Mouse (Mus musculus): ENCODE data around the gene Mocs2.

Gene Mocs2

DNA sequence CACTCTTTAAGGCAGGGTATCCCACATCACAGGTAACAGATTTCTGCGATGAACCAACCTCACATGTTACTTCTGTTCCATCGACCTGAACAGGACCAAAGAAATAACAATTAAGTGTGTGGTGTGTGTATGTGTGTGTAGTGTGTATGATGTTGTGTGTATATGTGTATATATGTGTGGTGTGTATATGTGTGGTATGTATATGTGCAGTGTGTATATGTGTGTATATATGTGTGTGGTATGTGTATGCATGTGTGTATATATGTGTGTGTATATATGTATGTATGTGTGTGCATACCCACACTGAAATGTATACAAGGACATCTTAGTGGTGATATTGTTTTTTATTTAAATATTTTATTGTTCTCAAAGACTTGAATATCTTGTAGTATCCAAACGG is 36.4 kb downstream of the Mocs2 start:
- DNase-seq: no peak

DNA sequence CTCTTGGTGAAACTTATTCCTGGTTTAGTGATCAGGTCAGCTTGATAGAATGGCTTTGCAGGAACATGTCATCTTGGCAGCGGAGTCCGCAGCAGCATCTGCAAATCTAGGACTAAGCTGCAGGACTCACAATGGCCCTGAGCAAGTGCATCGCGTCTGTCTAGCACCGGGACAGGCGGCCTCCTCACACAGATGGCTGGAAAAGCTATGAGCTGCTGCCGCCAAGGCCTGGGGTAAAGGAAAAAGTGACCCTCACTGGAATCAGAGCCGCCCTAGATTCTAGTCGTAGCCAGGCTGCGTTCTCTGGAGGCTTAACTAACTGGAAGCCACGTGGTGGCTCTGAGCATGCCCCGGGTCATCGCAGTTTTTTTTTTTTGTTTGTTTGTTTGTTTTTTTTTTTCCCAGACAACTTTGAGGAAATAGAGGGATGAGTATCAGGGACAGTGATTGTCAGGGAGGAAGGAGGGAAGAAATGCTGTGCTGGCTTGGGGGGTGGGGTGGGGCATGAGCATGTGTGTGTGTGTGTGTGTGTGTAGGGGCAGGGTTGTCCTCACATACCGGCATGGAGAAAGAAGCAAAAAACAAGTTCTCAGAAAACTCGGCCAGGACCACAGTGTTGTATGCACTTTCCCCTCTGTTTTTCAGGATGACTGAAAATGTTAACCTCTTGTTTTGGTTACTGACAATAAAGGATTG is 37.7 kb downstream of the Mocs2 start:
- DNase-seq: no peak

DNA sequence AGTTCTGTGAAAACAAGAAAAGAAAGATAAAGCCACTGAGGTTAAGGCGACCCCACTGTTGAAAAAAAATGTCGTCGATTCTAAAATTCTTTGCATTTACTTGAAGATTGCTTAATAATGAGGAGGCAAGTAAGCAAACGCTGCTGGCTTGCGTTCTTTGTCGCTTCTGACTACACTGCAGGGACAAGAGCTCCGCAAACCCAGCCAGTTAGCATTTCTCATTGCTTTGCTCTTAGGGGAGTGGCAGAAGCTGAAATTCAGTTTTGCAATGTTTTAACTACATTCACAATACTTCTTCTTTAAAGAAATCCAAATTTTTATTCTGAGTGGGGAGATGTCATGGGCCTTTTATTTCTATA is 38.2 kb downstream of the Mocs2 start:
- no peak for DNase-seq

DNA sequence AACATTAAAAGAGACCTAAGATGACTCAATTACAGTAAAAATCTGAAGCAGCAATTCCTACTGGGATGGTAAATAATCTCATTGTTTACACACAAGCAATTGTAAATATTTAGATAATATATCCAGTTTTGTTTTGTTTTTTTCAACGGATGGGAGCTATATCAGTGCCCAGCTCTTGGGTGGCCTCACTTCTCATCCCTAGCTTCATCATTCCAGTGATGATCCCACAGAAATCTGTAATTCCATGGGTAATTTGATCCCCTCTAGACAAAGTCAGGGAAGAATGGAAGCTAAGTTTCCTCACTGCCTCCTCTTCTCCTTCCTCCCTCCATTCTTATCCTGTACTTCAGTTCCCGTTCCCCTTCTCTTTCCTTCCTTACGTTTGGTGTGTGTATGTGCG is 39.5 kb downstream of the Mocs2 start:
- DNase-seq: no peak

DNA sequence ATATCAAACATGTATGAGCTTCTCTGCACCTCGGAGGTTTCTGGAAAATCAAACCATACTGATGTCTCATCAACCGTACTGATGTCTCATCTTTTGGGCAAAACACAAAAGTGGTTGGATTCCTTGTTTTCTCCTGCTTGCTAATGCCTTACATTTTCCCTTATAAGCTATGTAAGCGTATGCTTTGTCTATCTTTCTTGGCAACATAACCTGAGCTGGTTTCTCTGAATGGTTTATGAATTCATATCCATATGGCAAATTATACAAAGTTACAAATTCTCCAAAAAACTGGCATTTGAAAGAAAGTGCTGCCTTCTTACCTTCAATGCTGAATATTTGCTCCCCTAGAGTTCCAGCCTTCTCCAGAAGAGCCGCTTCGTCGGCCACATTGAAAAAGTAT is 56.7 kb downstream of the Mocs2 start:
- no peak for DNase-seq

DNA sequence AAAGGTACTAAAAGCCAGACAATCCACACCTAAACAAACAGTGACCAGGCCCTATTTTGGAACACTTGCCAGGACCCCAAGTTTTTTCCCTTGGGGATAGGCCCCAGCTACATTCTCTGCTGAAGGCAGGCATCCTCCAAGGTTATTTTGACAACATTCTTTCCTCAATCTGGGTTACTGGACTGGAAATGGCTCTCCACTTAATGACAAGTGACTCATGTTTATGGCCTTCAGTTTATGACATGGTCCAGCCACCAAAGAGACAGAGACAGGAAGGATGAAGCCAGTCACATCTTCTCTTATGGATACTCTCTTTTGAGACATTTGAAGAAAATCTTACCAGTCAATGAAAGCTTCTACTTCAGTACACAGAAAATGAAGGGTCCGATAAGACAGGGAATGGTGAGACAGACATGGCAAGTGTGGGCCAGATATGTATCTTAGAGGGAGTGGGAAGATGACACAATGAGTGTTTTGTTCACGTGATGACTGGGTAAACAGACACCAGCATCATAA is 58.0 kb downstream of the Mocs2 start:
- DNase-seq: no peak

DNA sequence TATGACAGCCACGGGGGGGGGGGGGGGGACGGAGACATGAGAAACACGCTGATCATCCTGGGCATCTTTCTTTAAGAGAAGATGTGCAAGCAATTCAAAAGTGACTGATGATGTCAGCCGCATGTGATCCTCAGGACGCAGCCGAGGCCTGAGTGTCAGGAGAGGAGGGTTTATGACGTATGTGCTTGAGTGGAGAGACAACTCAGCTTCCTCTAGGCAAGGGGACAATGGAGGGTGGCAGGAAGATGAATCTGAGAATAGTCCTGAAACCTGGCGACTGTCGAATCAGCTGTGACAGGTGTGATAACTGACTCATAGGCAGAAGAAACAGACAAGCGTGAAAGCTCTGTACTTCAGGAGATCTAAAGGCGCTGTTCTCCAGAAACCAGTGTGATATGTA is 60.6 kb downstream of the Mocs2 start:
- no peak for DNase-seq
